Mouse (Mus musculus) liver, embryonic 14 days (tissue): Measurements from ENCODE around the gene Snph. TPM values are rescaled to one million over a fixed set of nuclear protein-coding genes. Genes with fewer than 3 reads are reported as not detected.

Experiments used
- polyA plus RNA-seq: library from polyadenylated mRNA; depleted of rRNA; stranded (reverse); fragments of >200 nt; gene quantifications from 2 replicates; pipeline ENCODE4 v1.2.3, GENCODE M21; 2012; rRNA removed

Snph gene
- polyA plus RNA-seq = 0.01 and 0.03 TPM in 2 replicates

DNA sequence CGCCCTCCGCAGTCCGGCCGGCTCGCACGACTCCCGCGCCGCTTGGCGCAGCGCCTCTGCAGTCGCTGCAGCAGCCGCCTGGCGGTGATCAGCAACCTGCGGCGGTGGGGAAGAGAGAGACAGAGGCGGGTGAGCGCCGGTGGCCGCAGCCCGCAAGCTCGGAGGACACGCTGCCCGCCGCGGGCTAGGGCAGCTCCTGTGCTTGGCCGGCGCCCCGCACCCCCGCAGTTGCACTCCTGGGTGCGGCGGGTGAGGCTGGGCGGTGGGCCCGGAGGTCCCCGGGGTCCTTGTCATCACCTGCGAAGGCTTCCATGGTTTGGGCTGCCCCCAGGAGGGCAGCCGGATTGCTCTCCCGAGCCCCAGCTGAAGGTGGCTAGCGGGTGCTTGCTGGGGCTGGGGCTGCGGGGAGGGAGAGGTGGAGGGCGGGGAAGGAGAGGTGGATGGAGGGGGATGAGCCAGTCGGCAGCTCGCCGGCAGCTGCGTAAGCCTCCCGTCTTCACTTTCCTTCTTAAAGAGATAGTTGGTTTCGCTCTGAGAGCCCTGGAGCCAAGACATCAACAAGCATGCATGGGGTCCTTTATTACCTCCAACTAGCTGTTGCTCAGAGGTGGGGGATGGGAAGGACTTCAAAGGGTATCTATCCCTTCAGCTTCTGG, at the start of gene Snph:
Gene Snph (minus strand): TSS at position 435 of the 656 bp plus-strand sequence.

DNA sequence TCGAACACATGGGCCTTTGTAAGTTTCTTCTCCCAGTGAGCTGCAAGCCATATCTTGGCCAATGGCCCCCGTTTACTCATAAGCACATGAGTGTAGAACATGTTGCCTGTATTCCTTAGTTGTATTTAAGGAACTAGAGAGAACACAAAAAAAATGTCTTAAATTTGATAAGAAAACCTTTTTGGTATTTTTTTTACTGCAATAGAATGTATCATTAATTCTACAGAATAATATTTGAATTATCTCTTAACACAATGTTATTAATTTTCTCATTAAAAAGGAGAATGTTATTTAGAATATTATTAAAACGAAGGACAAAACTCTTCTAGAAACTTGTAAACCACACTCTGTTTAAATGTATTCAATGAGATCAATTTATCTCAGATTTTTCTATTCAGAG, 36.0 kb upstream of the Snph start, which contains the start of gene Rad21l:
Gene Rad21l (minus strand): TSS at position 101 of the 400 bp plus-strand sequence.

DNA sequence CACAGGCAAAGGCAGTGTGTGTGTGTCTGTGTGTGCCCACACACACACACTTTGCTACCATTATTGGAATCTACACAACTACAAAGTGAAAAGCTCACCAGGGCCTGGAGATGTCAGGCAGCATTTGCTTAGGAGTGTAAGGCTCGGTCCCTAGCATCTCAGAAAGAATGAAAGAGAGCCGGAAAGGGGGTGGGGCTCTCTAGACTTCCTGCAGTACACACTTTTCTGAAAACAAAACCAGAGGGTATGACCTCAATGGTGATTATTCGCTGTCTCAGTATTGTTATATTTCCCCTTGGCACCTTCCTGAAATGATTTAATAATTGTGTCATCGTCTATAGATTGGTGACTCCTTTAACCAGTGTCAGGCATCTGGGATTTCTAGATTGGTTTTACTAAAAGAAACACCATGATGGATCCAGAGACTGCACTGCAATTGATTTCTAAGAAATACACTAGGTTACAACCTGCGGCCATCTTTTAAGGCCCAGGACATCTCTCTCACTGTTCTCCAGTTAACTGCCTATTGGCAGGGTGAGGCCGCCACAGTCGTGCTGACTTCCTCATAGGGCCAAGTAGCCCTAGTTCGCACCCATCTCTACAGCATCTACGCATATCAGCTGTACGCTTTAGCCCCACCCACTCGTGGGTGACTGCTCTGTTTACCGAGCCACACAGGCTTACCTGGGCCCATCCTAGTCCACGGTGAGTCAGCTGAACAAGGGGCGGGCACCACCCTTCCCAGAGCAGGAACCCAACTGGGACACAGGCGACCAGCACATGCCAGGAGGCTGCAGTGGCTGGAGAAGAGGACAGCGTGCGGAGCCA, 60.3 kb downstream of the Snph start, which contains the start of gene Sdcbp2:
Gene Sdcbp2 (plus strand): TSS at position 750 of the 828 bp plus-strand sequence.

DNA sequence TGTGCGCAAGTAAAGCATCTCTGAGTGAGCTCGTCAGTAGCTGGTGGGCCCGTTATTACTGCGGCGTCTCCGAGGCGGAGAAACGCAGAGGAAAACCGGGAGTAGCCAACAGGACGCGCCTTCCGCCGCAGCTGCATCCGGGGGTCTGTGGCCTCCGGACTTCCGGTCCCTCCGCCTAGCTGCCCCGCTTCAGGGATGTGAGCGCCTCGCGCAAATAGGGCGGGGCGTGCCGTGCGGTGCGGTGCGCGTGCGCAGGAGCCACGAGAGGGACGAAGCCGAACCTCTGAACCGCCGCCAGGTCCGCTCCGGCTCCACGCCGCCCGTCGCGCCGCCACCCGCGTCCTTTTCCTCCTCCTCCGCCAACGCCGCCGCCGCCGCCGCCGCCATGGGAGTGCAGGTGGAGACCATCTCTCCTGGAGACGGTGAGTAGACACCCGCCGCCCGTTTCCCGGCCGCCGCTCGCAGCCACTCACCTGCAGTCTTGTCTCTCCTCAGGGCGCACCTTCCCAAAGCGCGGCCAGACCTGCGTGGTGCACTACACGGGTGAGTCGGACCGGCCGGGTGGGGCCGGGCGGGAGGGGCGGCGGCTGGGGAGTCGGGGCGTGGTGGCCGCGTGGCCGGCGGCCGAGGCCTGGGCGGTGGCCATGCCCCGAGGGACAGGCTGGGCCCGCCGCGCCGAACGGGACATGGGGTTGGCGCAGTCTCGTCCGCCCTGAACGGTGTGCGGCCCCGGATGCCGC, 89.9 kb downstream of the Snph start, which contains the start of gene Fkbp1a:
Gene Fkbp1a (plus strand): TSS at position 161 of the 740 bp plus-strand sequence.

Other genes starting within 250 kb of the Snph start
- gene 4921509C19Rik, start 156.4 kb downstream of the Snph start, polyA plus RNA-seq = not detected in 2 replicates
- gene Nsfl1c, start 138.4 kb downstream of the Snph start, polyA plus RNA-seq = 57.2 and 58.6 TPM in 2 replicates
- 34.0 and 42.8 TPM in 2 replicates for gene Fkbp1a, start 90.1 kb downstream of the Snph start, polyA plus RNA-seq
- 0.24 and 0.25 TPM in 2 replicates for gene Sdcbp2, start 60.0 kb downstream of the Snph start, polyA plus RNA-seq
- not detected in 2 replicates for gene Rad21l, start 35.9 kb upstream of the Snph start, polyA plus RNA-seq
- gene Tmem74b, start 69.4 kb upstream of the Snph start, polyA plus RNA-seq = not detected in 2 replicates
- gene Psmf1, start 111.6 kb upstream of the Snph start, polyA plus RNA-seq = 19.1 and 25.4 TPM in 2 replicates
- gene Rspo4, start 210.3 kb upstream of the Snph start, polyA plus RNA-seq = 0.01 TPM in 1 of 2 replicates, not detected in the other